Mouse (Mus musculus) CH12.LX (cell line): ENCODE measurements at regions not wholly inside any gene's neighbourhood (a gene's known extent, or its start where the extent isn't known, plus 50 kb on each side); places are given as distances from the start of the nearest gene placed in this dataset.

Experiments used
- DNase-seq: peaks from one replicate; pipeline ENCODE4 v3.0.0-alpha.2; 2013; ENCODE audit errors: extremely low read depth
- H3K27ac ChIP-seq: 2 replicates; pipeline ENCODE4 v1.5.1; 2012; ENCODE audit warnings: low read depth, mild to moderate bottlenecking, control low read depth, moderate library complexity; ENCODE audit not compliant: insufficient read depth
- H3K27me3 ChIP-seq: replicated peaks from 2 replicates; pipeline ENCODE3; 2012; ENCODE audit warnings: inconsistent platforms
- H3K36me3 ChIP-seq, 2 experiments: replicated peaks in 1 of 2; 2 replicates each; pipeline versions ENCODE3 to v1.6.1; 2012; ENCODE audit warnings: inconsistent platforms in 1 of 2, low read length in 1 of 2, mild to moderate bottlenecking in 1 of 2, mixed read lengths in 1 of 2, moderate library complexity in 1 of 2; ENCODE audit not compliant: control insufficient read depth in 1 of 2, insufficient read depth in 1 of 2
- H3K4me1 ChIP-seq, 2 experiments: 2 replicates each; pipeline ENCODE4 v1.6.1; 2012; ENCODE audit warnings: inconsistent platforms in 1 of 2, moderate library complexity in 1 of 2; ENCODE audit not compliant: insufficient read depth in 2 of 2, control insufficient read depth in 1 of 2
- H3K4me2 ChIP-seq: 2 replicates; pipeline ENCODE4 v1.6.1; 2012; ENCODE audit warnings: low read depth, mild to moderate bottlenecking, control low read depth; ENCODE audit not compliant: poor library complexity, insufficient read depth, severe bottlenecking
- H3K4me3 ChIP-seq, 3 experiments: fragments of 150-350 bp in 1 of 3; sonication (generic) in 1 of 3; replicated peaks in 1 of 3; 2 replicates each; pipeline versions ENCODE3 to v1.5.1; 2011 to 2012; ENCODE audit warnings: low read depth in 2 of 3, low read length in 2 of 3, mild to moderate bottlenecking in 2 of 3, moderate library complexity in 2 of 3, control low read depth in 1 of 3, improper control_type of control experiment in 1 of 3, inconsistent platforms in 1 of 3, mixed read lengths in 1 of 3; ENCODE audit not compliant: poor library complexity in 1 of 3
- H3K79me2 ChIP-seq: replicated peaks from 2 replicates; pipeline ENCODE4 v1.6.1; 2012; ENCODE audit warnings: mild to moderate bottlenecking, moderate library complexity; ENCODE audit not compliant: control insufficient read depth, poor library complexity, insufficient read depth, severe bottlenecking; ENCODE audit errors: extremely low read depth
- H3K9ac ChIP-seq: 2 replicates; pipeline ENCODE4 v1.6.1; 2012; ENCODE audit warnings: low read depth, mild to moderate bottlenecking, control low read depth, moderate library complexity; ENCODE audit not compliant: insufficient read depth
- H3K9me3 ChIP-seq: replicated peaks from 2 replicates; pipeline ENCODE3; 2012; ENCODE audit warnings: low read length, inconsistent platforms, mixed read lengths
- CHD2 ChIP-seq: IDR thresholded peaks from 2 replicates; pipeline ENCODE4 v1.6.1; 2011; ENCODE audit warnings: low read length, improper control_type of control experiment
- E2F4 ChIP-seq: IDR thresholded peaks from 2 replicates; pipeline ENCODE4 v1.6.1; 2011; ENCODE audit warnings: low read depth, low read length, improper control_type of control experiment; ENCODE audit not compliant: insufficient replicate concordance
- ELF1 ChIP-seq: IDR thresholded peaks from 2 replicates; pipeline ENCODE4 v1.6.1; 2014; ENCODE audit warnings: low read depth, mild to moderate bottlenecking, inconsistent platforms, low read length, improper control_type of control experiment
- EP300 ChIP-seq: IDR thresholded peaks from 2 replicates; pipeline ENCODE4 v1.6.1; 2011; ENCODE audit warnings: low read length, improper control_type of control experiment
- ETS1 ChIP-seq: conservative IDR thresholded peaks from 2 replicates; pipeline ENCODE4 v1.6.1; 2012; ENCODE audit warnings: low read depth, mild to moderate bottlenecking, inconsistent platforms, low read length, improper control_type of control experiment, moderate library complexity
- KAT2A ChIP-seq: IDR thresholded peaks from 2 replicates; pipeline ENCODE4 v1.6.1; 2012; ENCODE audit warnings: low read length, improper control_type of control experiment, inconsistent platforms; ENCODE audit not compliant: insufficient replicate concordance
- MAX ChIP-seq: IDR thresholded peaks from 2 replicates; pipeline ENCODE4 v1.6.1; 2011; ENCODE audit warnings: low read length, improper control_type of control experiment
- MYC ChIP-seq: IDR thresholded peaks from 2 replicates; pipeline ENCODE4 v1.6.1; 2011; ENCODE audit warnings: low read depth, mild to moderate bottlenecking, improper control_type of control experiment, low read length
- POLR2A ChIP-seq: IDR thresholded peaks from 2 replicates; pipeline ENCODE4 v1.6.1; 2011; ENCODE audit warnings: low read depth, mild to moderate bottlenecking, improper control_type of control experiment, low read length
- RAD21 ChIP-seq: IDR thresholded peaks from 2 replicates; pipeline ENCODE4 v1.6.1; 2011; ENCODE audit warnings: low read depth, mild to moderate bottlenecking, low read length, improper control_type of control experiment, moderate library complexity
- RCOR1 ChIP-seq: conservative IDR thresholded peaks from 2 replicates; pipeline ENCODE4 v1.6.1; 2012; ENCODE audit warnings: low read depth, mild to moderate bottlenecking, inconsistent platforms, low read length, improper control_type of control experiment
- SIN3A ChIP-seq: IDR thresholded peaks from 2 replicates; pipeline ENCODE4 v1.6.1; 2012; ENCODE audit warnings: low read length, improper control_type of control experiment, inconsistent platforms
- TBP ChIP-seq: conservative IDR thresholded peaks from 2 replicates; pipeline ENCODE4 v1.6.1; 2011; ENCODE audit warnings: low read depth, low read length, improper control_type of control experiment
- UBTF ChIP-seq: IDR thresholded peaks from 2 replicates; pipeline ENCODE4 v1.6.1; 2012; ENCODE audit warnings: low read depth, mild to moderate bottlenecking, inconsistent platforms, low read length, improper control_type of control experiment, moderate library complexity
- USF1 ChIP-seq: IDR thresholded peaks from 2 replicates; pipeline ENCODE4 v1.6.1; 2014; ENCODE audit warnings: low read depth, mild to moderate bottlenecking, inconsistent platforms, low read length, improper control_type of control experiment
- ZC3H11A ChIP-seq: IDR thresholded peaks from 2 replicates; pipeline ENCODE4 v1.6.1; 2012; ENCODE audit warnings: low read depth, mild to moderate bottlenecking, inconsistent platforms, low read length, improper control_type of control experiment
- ZNF384 ChIP-seq: IDR thresholded peaks from 2 replicates; pipeline ENCODE4 v1.6.1; 2012; ENCODE audit warnings: low read depth, low read length, improper control_type of control experiment, inconsistent platforms
- dilution Hi-C: fragments of 300-500 bp; cut with MboI; formaldehyde crosslinking; loops from 2 replicates; pipeline ENCODE4 v1.14.3; 2020; ENCODE audit warnings: low sequenced_read_pairs; ENCODE audit not compliant: extremely low pct_unique_long_range_greater_than_20kb, extremely low pct_ligation_motif_present
- in situ Hi-C: fragments of 300-500 bp; cut with MboI; formaldehyde crosslinking; loops from 3 replicates; pipeline ENCODE4 v1.14.3; 2019; ENCODE audit warnings: low sequenced_read_pairs, low pct_ligation_motif_present, low pct_unique_long_range_greater_than_20kb, mixed read lengths

- no peaks in the 10 kb centered on the region for H3K9me3 ChIP-seq
- H3K27ac ChIP-seq, result no peak overlapping the region
- TF ChIP-seq RAD21 (no peak), ZC3H11A (no peak), RCOR1 (no peak), USF1 (no peak), CHD2 (no peak), MYC (no peak), E2F4 (no peak), ELF1 (no peak)
- H3K36me3 ChIP-seq, result no peaks in the 10 kb centered on the region
- H3K79me2 ChIP-seq, result no peaks in the 10 kb centered on the region
- in situ Hi-C loops (no loop called here), dilution Hi-C loops (no loop called here)
- H3K4me2 ChIP-seq, result no peak overlapping the region
- no peak overlapping the region for H3K4me3 ChIP-seq
- no peak overlapping the region for H3K9ac ChIP-seq
- no peak for DNase-seq
- H3K4me1 ChIP-seq, result no peaks in the 10 kb centered on the region
- H3K27me3 ChIP-seq, result no peaks in the 10 kb centered on the region
Measured at GRCm38 (mm10) chr2:108812367-108812766, 468.2 kb upstream of the Kif18a start.

GRCm38 (mm10) chr2:108813040-108813566, 467.4 kb upstream of the Kif18a start:
- TF ChIP-seq MAX, result no peak
- no peak for TF ChIP-seq SIN3A
- no peak for TF ChIP-seq ZNF384
- no peak for TF ChIP-seq POLR2A
- no peak for TF ChIP-seq ETS1
- no peak for TF ChIP-seq EP300
- no peak for TF ChIP-seq MYC
- TF ChIP-seq TBP, result no peak
- no peak for TF ChIP-seq KAT2A
- no peak for TF ChIP-seq UBTF
- no peaks in the 10 kb centered on the region for H3K36me3 ChIP-seq
- no peaks in the 10 kb centered on the region for H3K79me2 ChIP-seq
- DNase-seq, result no peak
- H3K27ac ChIP-seq, result no peak overlapping the region
- in situ Hi-C loops (no loop called here), dilution Hi-C loops (no loop called here)
- no peaks in the 10 kb centered on the region for H3K27me3 ChIP-seq
- H3K9me3 ChIP-seq, result no peaks in the 10 kb centered on the region
- no peak overlapping the region for H3K4me3 ChIP-seq
- H3K4me1 ChIP-seq, result no peaks in the 10 kb centered on the region
- no peak overlapping the region for H3K4me2 ChIP-seq
- H3K9ac ChIP-seq, result no peak overlapping the region
